32 mouse cellular contexts compared by ENCODE assay signal in the genomic region with DNA sequence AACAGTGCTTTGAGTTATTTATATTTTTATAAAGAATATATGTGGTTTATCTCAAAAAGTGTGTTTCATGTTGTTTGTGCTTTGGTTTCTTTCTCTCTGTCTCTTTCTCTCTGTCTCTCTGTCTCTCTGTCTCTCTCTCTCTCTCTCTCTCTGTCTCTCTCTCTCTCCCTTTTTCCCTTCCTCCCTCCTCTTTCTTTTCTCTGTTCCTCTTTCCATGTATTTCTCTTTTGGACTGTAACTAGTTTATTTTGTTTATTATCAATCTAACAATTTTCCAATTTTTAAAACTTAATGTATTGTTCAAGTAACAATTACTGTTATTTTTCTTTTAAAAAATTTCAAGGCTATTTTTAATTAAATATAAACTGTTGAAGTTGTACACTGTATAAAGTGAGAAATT.
"Had no signal": no experiment of that assay in that cellular context is flagged by ENCODE, and none has a peak within 500 bp of the region (broad histone marks: within the 10 kb centered on the region; RNA-seq: fewer than 3 reads in every experiment).

No protein-coding gene starts in this region.

- H3K27me3 ChIP-seq: limb, embryonic 12.5 days; limb, embryonic 13.5 days; limb, embryonic 15.5 days; liver, embryonic 12.5 days; liver, embryonic 13.5 days; liver, embryonic 15.5 days; lung, embryonic 15.5 days; megakaryocyte, embryonic 14.5 days; midbrain, embryonic 12.5 days; midbrain, embryonic 13.5 days; midbrain, embryonic 15.5 days; neural tube, embryonic 12.5 days had no signal

- H3K9ac ChIP-seq: limb, embryonic 12.5 days; limb, embryonic 13.5 days; limb, embryonic 15.5 days; liver, embryonic 12.5 days; liver, embryonic 13.5 days; liver, embryonic 14.5 days; liver, embryonic 15.5 days; liver, postnatal 0 days; lung, embryonic 14.5 days; lung, embryonic 15.5 days; midbrain, embryonic 12.5 days; midbrain, embryonic 13.5 days; midbrain, embryonic 15.5 days; neural tube, embryonic 12.5 days had no signal

- H3K4me3 ChIP-seq: limb, embryonic 10.5 days; limb, embryonic 12.5 days; limb, embryonic 13.5 days; limb, embryonic 15.5 days; liver, embryonic 12.5 days; liver, embryonic 13.5 days; liver, embryonic 15.5 days; lung, embryonic 15.5 days; megakaryocyte, embryonic 14.5 days; midbrain, embryonic 10.5 days; midbrain, embryonic 12.5 days; midbrain, embryonic 13.5 days; midbrain, embryonic 15.5 days; myocyte; neural tube, embryonic 12.5 days had no signal

- DNase-seq: left cerebral cortex, postnatal 4 days; liver; liver, embryonic 13.5 days; liver, postnatal 0 days; lung, adult 18-20 months; lung, adult 2 months; lung, embryonic 14.5 days; lung, postnatal 10 days; lung, postnatal 14 days; lung, postnatal 36 days; lung, postnatal 4 days; midbrain, embryonic 14.5 days had no signal

- H3K9me3 ChIP-seq: limb, embryonic 10.5 days; limb, embryonic 12.5 days; limb, embryonic 13.5 days; limb, embryonic 15.5 days; liver, embryonic 12.5 days; liver, embryonic 13.5 days; liver, embryonic 15.5 days; lung, embryonic 15.5 days; megakaryocyte, embryonic 14.5 days; midbrain, embryonic 10.5 days; midbrain, embryonic 12.5 days; midbrain, embryonic 13.5 days; midbrain, embryonic 15.5 days; neural tube, embryonic 12.5 days had no signal

- H3K4me2 ChIP-seq: limb, embryonic 12.5 days; limb, embryonic 13.5 days; limb, embryonic 15.5 days; liver, embryonic 11.5 days; liver, embryonic 12.5 days; liver, embryonic 13.5 days; liver, embryonic 15.5 days; lung, embryonic 14.5 days; lung, embryonic 15.5 days; midbrain, embryonic 11.5 days; midbrain, embryonic 12.5 days; midbrain, embryonic 13.5 days; midbrain, embryonic 15.5 days; neural tube, embryonic 12.5 days had no signal

- ATAC-seq: liver, embryonic 12.5 days; liver, postnatal 0 days; lung, postnatal 0 days; midbrain, embryonic 13.5 days; midbrain, embryonic 15.5 days; midbrain, embryonic 16.5 days had no signal

- H3K4me1 ChIP-seq: limb, embryonic 10.5 days; limb, embryonic 12.5 days; limb, embryonic 13.5 days; limb, embryonic 15.5 days; liver, embryonic 12.5 days; liver, embryonic 13.5 days; liver, embryonic 15.5 days; lung, embryonic 15.5 days; megakaryocyte, embryonic 14.5 days; midbrain, embryonic 10.5 days; midbrain, embryonic 12.5 days; midbrain, embryonic 13.5 days; midbrain, embryonic 15.5 days; neural tube, embryonic 12.5 days had no signal

- H3K36me3 ChIP-seq: limb, embryonic 10.5 days; limb, embryonic 12.5 days; limb, embryonic 13.5 days; limb, embryonic 15.5 days; liver, embryonic 12.5 days; liver, embryonic 13.5 days; liver, embryonic 15.5 days; lung, embryonic 15.5 days; midbrain, embryonic 10.5 days; midbrain, embryonic 12.5 days; midbrain, embryonic 13.5 days; midbrain, embryonic 15.5 days; neural tube, embryonic 12.5 days had no signal

- H3K27ac ChIP-seq: limb, embryonic 10.5 days; limb, embryonic 12.5 days; limb, embryonic 13.5 days; limb, embryonic 15.5 days; liver, embryonic 12.5 days; liver, embryonic 13.5 days; liver, embryonic 14.5 days; liver, embryonic 15.5 days; lung, embryonic 15.5 days; macrophage; midbrain, embryonic 10.5 days; midbrain, embryonic 12.5 days; midbrain, embryonic 13.5 days; midbrain, embryonic 15.5 days; neural tube, embryonic 12.5 days had no signal
